Mouse (Mus musculus) hindbrain, embryonic 15.5 days (tissue): ENCODE measurements around the gene Car4. TPM values are rescaled to one million over a fixed set of nuclear protein-coding genes. Genes with fewer than 3 reads are reported as not detected.

Experiments
- ATAC-seq: fragments of 200-750 bp; cut with Nextera tagmentation; 2 replicates; pipeline ENCODE4 v1.8.0; 2017; ENCODE audit warnings: low read depth, moderate number of reproducible peaks, moderate TSS enrichment; ENCODE audit not compliant: low FRiP score
- H3K27ac ChIP-seq: fragments of 300-500 bp; sonication (generic); replicated peaks from 2 replicates; pipeline ENCODE4 v1.5.1; 2015; ENCODE audit warnings: mild to moderate bottlenecking, inconsistent platforms
- H3K27me3 ChIP-seq: fragments of 300-500 bp; sonication (generic); 2 replicates; pipeline ENCODE4 v1.6.1; 2015; ENCODE audit warnings: control low read depth, inconsistent platforms
- H3K36me3 ChIP-seq: fragments of 300-500 bp; sonication (generic); 2 replicates; pipeline ENCODE4 v1.6.1; 2015; ENCODE audit warnings: control low read depth, inconsistent platforms
- H3K4me1 ChIP-seq: fragments of 300-500 bp; sonication (generic); replicated peaks from 2 replicates; pipeline ENCODE4 v1.6.1; 2015; ENCODE audit warnings: control low read depth, inconsistent platforms
- H3K4me2 ChIP-seq: fragments of 300-500 bp; sonication (generic); 2 replicates; pipeline ENCODE4 v1.6.1; 2015; ENCODE audit warnings: moderate library complexity, mild to moderate bottlenecking, inconsistent platforms
- H3K4me3 ChIP-seq: fragments of 300-500 bp; sonication (generic); 2 replicates; pipeline ENCODE4 v1.5.1; 2015; ENCODE audit warnings: mild to moderate bottlenecking, inconsistent platforms
- H3K9ac ChIP-seq: fragments of 300-500 bp; sonication (generic); 2 replicates; pipeline ENCODE4 v1.6.1; 2015; ENCODE audit warnings: inconsistent platforms
- H3K9me3 ChIP-seq: fragments of 300-500 bp; sonication (generic); 2 replicates; pipeline ENCODE4 v1.6.1; 2016; ENCODE audit warnings: control low read depth, inconsistent platforms
- WGBS: fragments of 180-500 bp; shearing (Covaris S2); methylation state at CpG from one replicate; pipeline ENCODE4 v1.1.7; 2015; 5-methylcytosine and 5-hydroxymethylcytosine counted together
- polyA plus RNA-seq: library from polyadenylated mRNA; unstranded; fragments of >200 nt; fragmentation: Nextera tagmentation; extraction: Ambion mirVana; gene quantifications from 2 replicates; pipeline ENCODE4 v1.2.1, GENCODE M21; 2015

Gene Car4
- polyA plus RNA-seq, 1 experiment from 2014 or later, result 4.1 TPM

DNA sequence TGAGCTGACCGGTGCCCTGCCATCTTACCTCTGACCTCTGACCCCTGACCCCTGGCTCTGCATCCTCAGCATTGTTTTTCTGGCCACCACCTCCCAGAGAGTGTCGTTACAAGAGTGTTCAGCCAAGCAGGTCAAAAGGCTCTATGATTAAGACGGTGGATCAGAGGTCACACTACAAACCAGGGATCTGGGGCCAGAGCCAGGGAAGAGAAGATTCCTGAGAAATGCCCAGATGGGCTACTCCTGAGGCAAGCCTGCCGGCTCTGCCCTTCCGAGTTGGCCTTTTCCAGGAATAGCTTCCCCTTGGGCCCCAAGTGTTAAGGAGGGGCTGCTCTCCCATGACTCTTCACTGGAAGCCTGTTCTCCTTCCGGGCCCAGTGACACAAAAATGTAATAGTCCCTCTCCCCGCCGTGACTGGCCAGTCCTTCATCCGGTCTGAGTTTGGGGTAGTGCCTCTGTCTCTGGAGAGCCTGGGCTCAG is 2.2 kb downstream of the Car4 start:
- H3K4me2 ChIP-seq, result no peak overlapping the region
- no peak overlapping the region for H3K27ac ChIP-seq
- H3K9ac ChIP-seq, result no peak overlapping the region
- H3K27me3 ChIP-seq, result peaks cover 41% of the 10 kb centered on the region
- peaks cover 11% of the 10 kb centered on the region for H3K4me1 ChIP-seq
- no peak overlapping the region for H3K4me3 ChIP-seq
- ATAC-seq, result no peak
- H3K9me3 ChIP-seq, result no peaks in the 10 kb centered on the region
- 5% methylated on average over 9 of the region's 9 CpGs for WGBS
- H3K36me3 ChIP-seq, result no peaks in the 10 kb centered on the region

DNA sequence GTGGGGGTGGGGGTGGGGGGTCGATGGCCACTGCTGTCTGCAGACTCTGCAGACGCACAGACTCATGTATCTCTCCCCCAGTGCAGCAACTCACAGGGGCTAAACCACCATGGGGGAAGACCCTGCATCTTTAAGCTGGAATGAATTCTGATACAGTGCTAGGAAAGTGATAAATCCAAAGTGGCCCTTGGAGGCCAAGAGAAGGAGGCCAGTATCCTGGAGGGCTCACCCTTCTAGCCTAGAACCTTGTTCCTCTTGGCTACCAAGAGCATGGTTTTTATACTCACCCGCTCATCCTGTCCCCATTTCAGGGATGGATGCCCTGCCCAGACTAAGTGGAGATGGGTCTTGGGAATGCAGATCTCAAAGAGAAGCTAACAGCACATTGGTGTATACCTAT is 2.7 kb downstream of the Car4 start:
- H3K4me3 ChIP-seq, result no peak overlapping the region
- H3K9ac ChIP-seq, result no peak overlapping the region
- WGBS, result 38% methylated on average over 3 of the region's 3 CpGs
- peaks cover 11% of the 10 kb centered on the region for H3K4me1 ChIP-seq
- 0 out of 2 replicates have a peak overlapping the region, but pooled peaks have one; percentile 8 for H3K27ac ChIP-seq
- H3K27me3 ChIP-seq, result peaks cover 41% of the 10 kb centered on the region
- ATAC-seq, result no peak
- no peaks in the 10 kb centered on the region for H3K9me3 ChIP-seq
- H3K36me3 ChIP-seq, result no peaks in the 10 kb centered on the region
- no peak overlapping the region for H3K4me2 ChIP-seq

DNA sequence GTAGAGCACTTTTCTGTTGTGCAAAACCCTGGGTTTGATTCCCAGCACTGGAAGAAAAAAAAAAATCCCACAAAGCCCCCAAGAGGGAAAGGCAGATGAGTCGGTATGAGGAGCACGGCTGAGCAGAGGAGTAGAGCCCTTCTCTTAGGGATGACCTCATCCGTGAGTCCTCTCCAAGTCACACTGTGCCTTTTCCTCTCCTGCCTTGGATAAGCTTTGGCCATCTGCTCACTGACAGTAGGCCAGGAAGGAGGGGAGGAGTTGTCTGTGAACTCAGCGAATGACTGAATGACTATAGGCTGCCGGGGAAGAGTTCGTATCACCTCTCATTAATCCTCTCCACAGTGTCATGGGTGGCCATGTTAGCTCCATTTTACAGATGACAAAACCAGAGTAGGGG is 3.2 kb downstream of the Car4 start:
- H3K36me3 ChIP-seq, result no peaks in the 10 kb centered on the region
- no peak for ATAC-seq
- WGBS, result 67% methylated on average over 6 of the region's 6 CpGs
- H3K4me1 ChIP-seq, result peaks cover 11% of the 10 kb centered on the region
- no peak overlapping the region for H3K27ac ChIP-seq
- no peak overlapping the region for H3K4me2 ChIP-seq
- H3K4me3 ChIP-seq, result no peak overlapping the region
- no peak overlapping the region for H3K9ac ChIP-seq
- H3K9me3 ChIP-seq, result no peaks in the 10 kb centered on the region
- peaks cover 41% of the 10 kb centered on the region for H3K27me3 ChIP-seq

DNA sequence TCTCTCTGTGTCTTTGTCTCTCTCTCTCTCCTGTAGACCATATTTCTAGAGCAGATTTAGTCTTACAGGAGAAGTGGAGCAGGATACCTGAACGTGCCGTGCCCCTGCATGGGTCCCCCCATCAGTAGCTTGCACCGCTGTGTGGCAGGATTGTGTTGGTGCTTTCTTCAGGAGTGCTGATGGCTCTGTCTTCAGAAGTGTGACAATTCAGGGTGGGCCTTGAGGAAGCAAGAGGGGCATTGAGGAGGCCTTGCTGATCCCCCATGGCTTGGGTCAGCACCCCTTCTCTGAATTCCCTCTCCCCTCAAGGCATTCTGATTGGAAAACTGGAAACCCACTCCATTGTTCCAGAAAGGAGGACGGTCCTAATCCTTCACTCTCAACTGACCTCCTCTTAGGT is 4.0 kb downstream of the Car4 start:
- WGBS, result 91% methylated on average over 4 of the region's 4 CpGs
- H3K4me2 ChIP-seq, result no peak overlapping the region
- H3K4me3 ChIP-seq, result no peak overlapping the region
- no peaks in the 10 kb centered on the region for H3K36me3 ChIP-seq
- H3K9ac ChIP-seq, result no peak overlapping the region
- no peaks in the 10 kb centered on the region for H3K9me3 ChIP-seq
- peaks cover 12% of the 10 kb centered on the region for H3K4me1 ChIP-seq
- no peak for ATAC-seq
- no peak overlapping the region for H3K27ac ChIP-seq
- H3K27me3 ChIP-seq, result peaks cover 34% of the 10 kb centered on the region

- Histone ChIP-seq H3K36me3 (no peaks in the 10 kb centered on the region), H3K4me2 (no peak overlapping the region), H3K9me3 (no peaks in the 10 kb centered on the region), H3K4me3 (no peak overlapping the region), H3K4me1 (peaks cover 18% of the 10 kb centered on the region), H3K9ac (no peak overlapping the region), H3K27ac (no peak overlapping the region), H3K27me3 (peaks cover 26% of the 10 kb centered on the region)
- WGBS, result 91% methylated on average over 4 of the region's 4 CpGs
- ATAC-seq, result no peak
These were observed 5.0 kb downstream of the Car4 start for GRCm38 (mm10) chr11:84962536-84962935.

DNA sequence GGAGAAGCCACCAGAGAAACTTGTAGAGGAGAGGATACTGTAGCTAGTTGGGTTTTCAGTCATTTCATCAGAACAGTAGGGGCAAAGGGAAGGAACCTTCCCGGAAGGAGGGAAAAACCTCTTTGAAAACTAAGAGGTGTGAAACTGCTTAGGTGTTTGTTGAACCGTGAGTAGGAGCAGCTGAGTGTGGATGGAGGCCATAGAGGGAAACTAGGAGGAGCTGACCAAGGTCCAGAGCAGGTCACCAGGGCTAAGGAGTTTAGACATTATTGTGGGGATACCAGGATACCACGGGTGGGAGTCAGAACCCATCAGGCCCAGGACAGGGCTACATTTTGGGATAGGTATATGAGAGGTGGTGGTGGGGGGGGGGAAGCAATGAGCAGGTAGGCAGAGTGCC is 6.0 kb downstream of the Car4 start:
- Histone ChIP-seq H3K36me3 (no peaks in the 10 kb centered on the region), H3K27me3 (peaks cover 17% of the 10 kb centered on the region), H3K9ac (no peak overlapping the region), H3K4me2 (no peak overlapping the region), H3K4me3 (no peak overlapping the region), H3K27ac (no peak overlapping the region), H3K9me3 (no peaks in the 10 kb centered on the region), H3K4me1 (peaks cover 11% of the 10 kb centered on the region)
- ATAC-seq, result no peak
- 84% methylated on average over 3 of the region's 3 CpGs for WGBS

GRCm38 (mm10) chr11:84966696-84967095 is 9.1 kb downstream of the Car4 start:
- Histone ChIP-seq H3K4me3 (no peak overlapping the region), H3K36me3 (no peaks in the 10 kb centered on the region), H3K27ac (no peak overlapping the region), H3K4me1 (peaks cover 11% of the 10 kb centered on the region), H3K9me3 (no peaks in the 10 kb centered on the region), H3K9ac (no peak overlapping the region), H3K27me3 (no peaks in the 10 kb centered on the region), H3K4me2 (no peak overlapping the region)
- 50% methylated on average over 4 of the region's 4 CpGs for WGBS
- ATAC-seq, result no peak

DNA sequence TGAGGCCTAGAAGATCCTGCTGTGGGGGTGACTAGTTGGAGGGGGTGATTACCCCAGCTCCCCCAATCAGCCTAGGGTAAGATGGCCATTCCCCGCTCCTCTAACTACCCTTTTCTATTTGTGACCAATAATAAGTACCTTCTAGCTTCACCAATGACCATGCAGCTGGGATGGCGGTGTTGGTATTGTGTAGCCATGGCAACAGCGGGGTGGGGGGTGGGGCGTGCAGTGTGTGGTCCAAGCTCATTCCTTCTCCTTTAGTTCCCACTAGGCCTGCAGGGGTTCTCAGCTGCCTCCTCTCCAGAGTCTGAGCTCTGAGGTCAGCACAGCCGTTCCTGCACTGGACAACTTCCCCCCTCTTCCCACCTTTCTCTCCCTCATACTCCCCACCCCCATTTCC is 9.5 kb downstream of the Car4 start:
- Histone ChIP-seq H3K4me2 (no peak overlapping the region), H3K27ac (no peak overlapping the region), H3K9ac (no peak overlapping the region), H3K36me3 (no peaks in the 10 kb centered on the region), H3K27me3 (no peaks in the 10 kb centered on the region), H3K4me3 (no peak overlapping the region), H3K9me3 (no peaks in the 10 kb centered on the region), H3K4me1 (peaks cover 11% of the 10 kb centered on the region)
- peak; percentile 63; the same call in 1 of the 2 replicates for ATAC-seq
- WGBS, result 8% methylated on average over 5 of the region's 5 CpGs

GRCm38 (mm10) chr11:84968309-84968708 is 10.7 kb downstream of the Car4 start:
- no peak overlapping the region for H3K9ac ChIP-seq
- no peaks in the 10 kb centered on the region for H3K36me3 ChIP-seq
- 81% methylated on average over 4 of the region's 4 CpGs for WGBS
- no peaks in the 10 kb centered on the region for H3K9me3 ChIP-seq
- no peaks in the 10 kb centered on the region for H3K27me3 ChIP-seq
- H3K4me1 ChIP-seq, result peaks cover 11% of the 10 kb centered on the region
- ATAC-seq, result no peak
- H3K4me2 ChIP-seq, result no peak overlapping the region
- no peak overlapping the region for H3K27ac ChIP-seq
- H3K4me3 ChIP-seq, result no peak overlapping the region

DNA sequence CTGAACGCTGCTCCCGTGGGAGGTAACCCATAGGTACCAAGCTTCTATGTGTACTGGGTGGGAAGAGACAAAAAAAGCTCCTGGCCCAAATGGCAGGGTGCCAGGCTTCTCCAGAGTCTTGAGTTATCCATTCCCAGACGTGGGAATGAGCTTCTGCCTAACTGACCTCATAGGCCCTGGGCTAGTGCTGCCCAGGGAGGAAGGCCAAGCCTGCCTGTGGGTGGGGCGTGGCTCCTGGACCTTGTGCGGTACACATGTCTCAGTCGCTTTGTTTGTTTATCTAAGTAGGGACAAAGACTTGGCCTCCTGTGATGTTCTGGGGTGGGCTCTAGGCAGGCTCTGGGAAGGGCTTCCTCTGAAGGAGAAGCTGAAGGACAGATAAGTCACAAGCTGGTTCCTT is 11.2 kb downstream of the Car4 start:
- ATAC-seq, result 0 out of 2 replicates have a peak, but pooled peaks have one; percentile 34
- H3K27me3 ChIP-seq, result no peaks in the 10 kb centered on the region
- H3K27ac ChIP-seq, result no peak overlapping the region
- H3K4me3 ChIP-seq, result no peak overlapping the region
- H3K36me3 ChIP-seq, result no peaks in the 10 kb centered on the region
- 64% methylated on average over 6 of the region's 6 CpGs for WGBS
- no peak overlapping the region for H3K4me2 ChIP-seq
- H3K9me3 ChIP-seq, result no peaks in the 10 kb centered on the region
- H3K9ac ChIP-seq, result no peak overlapping the region
- H3K4me1 ChIP-seq, result peaks cover 11% of the 10 kb centered on the region

DNA sequence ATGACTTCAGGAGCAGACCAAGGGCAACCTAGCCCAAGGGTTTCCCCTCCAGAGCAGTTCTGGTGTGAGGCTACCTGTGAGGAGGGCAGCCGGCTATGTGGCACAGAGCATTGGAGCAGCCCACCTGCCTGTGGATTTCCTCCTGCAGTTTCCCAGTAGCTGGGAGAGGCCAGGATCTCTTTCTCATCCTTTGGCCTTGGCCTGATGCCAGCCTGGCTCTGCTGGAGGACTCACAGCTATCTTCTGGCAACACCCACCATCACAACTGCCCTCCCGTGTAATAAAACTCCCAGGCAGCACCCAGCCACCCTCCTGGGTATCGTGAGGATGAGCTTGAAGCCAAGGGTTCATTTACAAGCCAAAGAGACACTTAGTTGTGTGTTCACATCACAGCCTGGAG is 14.5 kb downstream of the Car4 start:
- no peak overlapping the region for H3K27ac ChIP-seq
- H3K4me3 ChIP-seq, result no peak overlapping the region
- H3K36me3 ChIP-seq, result no peaks in the 10 kb centered on the region
- no peaks in the 10 kb centered on the region for H3K9me3 ChIP-seq
- no peak overlapping the region for H3K4me2 ChIP-seq
- no peaks in the 10 kb centered on the region for H3K27me3 ChIP-seq
- H3K4me1 ChIP-seq, result peaks cover 5% of the 10 kb centered on the region
- ATAC-seq, result no peak
- H3K9ac ChIP-seq, result no peak overlapping the region
- 59% methylated on average over 3 of the region's 3 CpGs for WGBS

GRCm38 (mm10) chr11:84973661-84974060 is 16.1 kb downstream of the Car4 start:
- no peaks in the 10 kb centered on the region for H3K9me3 ChIP-seq
- no peak for ATAC-seq
- no peaks in the 10 kb centered on the region for H3K27me3 ChIP-seq
- no peak overlapping the region for H3K27ac ChIP-seq
- H3K4me2 ChIP-seq, result no peak overlapping the region
- H3K4me3 ChIP-seq, result no peak overlapping the region
- 64% methylated on average over 5 of the region's 5 CpGs for WGBS
- no peaks in the 10 kb centered on the region for H3K4me1 ChIP-seq
- H3K9ac ChIP-seq, result no peak overlapping the region
- H3K36me3 ChIP-seq, result no peaks in the 10 kb centered on the region

DNA sequence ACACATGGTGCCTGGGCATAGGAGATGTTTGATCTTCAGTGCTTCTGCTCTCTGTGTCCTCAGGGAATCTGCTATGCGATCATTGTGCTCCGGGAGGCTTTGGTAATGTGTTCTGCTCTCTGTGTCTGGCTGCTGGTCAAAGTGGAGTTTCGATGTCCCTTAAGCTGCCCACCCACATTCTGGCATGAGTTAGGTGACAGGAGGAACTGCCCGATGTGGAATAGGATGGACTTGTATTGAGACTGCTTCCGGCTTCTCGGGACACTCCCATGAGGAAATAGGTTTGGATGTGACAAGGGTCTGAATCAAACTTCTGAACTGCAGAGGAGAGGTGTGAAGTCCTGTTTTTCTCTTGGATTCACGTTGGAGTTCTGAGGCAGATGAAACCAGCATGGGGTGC is 17.0 kb downstream of the Car4 start:
- no peak for ATAC-seq
- 67% methylated on average over 7 of the region's 7 CpGs for WGBS
- no peak overlapping the region for H3K4me2 ChIP-seq
- H3K27me3 ChIP-seq, result no peaks in the 10 kb centered on the region
- H3K4me1 ChIP-seq, result no peaks in the 10 kb centered on the region
- no peaks in the 10 kb centered on the region for H3K9me3 ChIP-seq
- H3K4me3 ChIP-seq, result no peak overlapping the region
- no peaks in the 10 kb centered on the region for H3K36me3 ChIP-seq
- no peak overlapping the region for H3K27ac ChIP-seq
- no peak overlapping the region for H3K9ac ChIP-seq
